Mouse (Mus musculus) heart, embryonic 11.5 days (tissue): ENCODE results near the gene Fibcd1. TPM values are rescaled to one million over a fixed set of nuclear protein-coding genes. Genes with fewer than 3 reads are reported as not detected.

ENCODE experiments used
- polyA plus RNA-seq: library from polyadenylated mRNA; unstranded; fragments of >200 nt; fragmentation: Nextera tagmentation; extraction: Ambion mirVana; gene quantifications from 2 replicates; pipeline ENCODE4 v1.2.1, GENCODE M21; 2014

The Fibcd1 gene
- polyA plus RNA-seq, 1 experiment from 2014 or later, result not detected

Other genes starting within 250 kb of the Fibcd1 start
- 0.08 and 0.09 TPM in 2 replicates for gene Prdm12, start 206.0 kb downstream of the Fibcd1 start, polyA plus RNA-seq
- 42.8 and 47.2 TPM in 2 replicates for gene Exosc2, start 175.3 kb downstream of the Fibcd1 start, polyA plus RNA-seq
- gene Abl1, start 157.6 kb downstream of the Fibcd1 start, polyA plus RNA-seq, result 29.5 and 35.6 TPM in 2 replicates
- gene Qrfp, start 35.4 kb downstream of the Fibcd1 start, polyA plus RNA-seq, result not detected in 2 replicates
- 1.0 and 1.5 TPM in 2 replicates for gene Lamc3, start 41.3 kb upstream of the Fibcd1 start, polyA plus RNA-seq
- gene Aif1l, start 104.1 kb upstream of the Fibcd1 start, polyA plus RNA-seq, result 83.7 and 101 TPM in 2 replicates
- gene Nup214, start 128.4 kb upstream of the Fibcd1 start, polyA plus RNA-seq, result 53.5 and 54.0 TPM in 2 replicates
- gene Fam78a, start 238.9 kb upstream of the Fibcd1 start, polyA plus RNA-seq, result 43.1 and 43.7 TPM in 2 replicates
- gene Plpp7, start 249.5 kb upstream of the Fibcd1 start, polyA plus RNA-seq, result 10.0 and 11.7 TPM in 2 replicates